Mouse (Mus musculus) MEL (cell line): ENCODE measurements around the gene Tpd52l1.

Experiments used
- CTCF ChIP-seq, 3 experiments: IDR thresholded peaks in 2 of 3; conservative IDR thresholded peaks in 1 of 3; 2 replicates each; pipeline ENCODE4 v1.5.1; 2011 to 2012; ENCODE audit warnings: low read length in 3 of 3, low read depth in 2 of 3, mild to moderate bottlenecking in 2 of 3, improper control_type of control experiment in 1 of 3, inconsistent platforms in 1 of 3, mixed read lengths in 1 of 3, moderate library complexity in 1 of 3; ENCODE audit not compliant: control insufficient read depth in 1 of 3, insufficient read depth in 1 of 3, poor library complexity in 1 of 3, severe bottlenecking in 1 of 3
- MXI1 ChIP-seq: IDR thresholded peaks from 2 replicates; pipeline ENCODE4 v1.6.1; 2011; ENCODE audit warnings: mild to moderate bottlenecking, low read depth, low read length, improper control_type of control experiment
- POLR2A ChIP-seq, 2 experiments: IDR thresholded peaks; 2 replicates each; pipeline ENCODE4 v1.6.1; 2011 to 2012; ENCODE audit warnings: low read length in 2 of 2, mild to moderate bottlenecking in 2 of 2, control low read depth in 1 of 2, improper control_type of control experiment in 1 of 2, low read depth in 1 of 2, moderate library complexity in 1 of 2; ENCODE audit not compliant: control insufficient read depth in 1 of 2, insufficient read depth in 1 of 2, poor library complexity in 1 of 2
- TBP ChIP-seq: IDR thresholded peaks from 2 replicates; pipeline ENCODE4 v1.8.0; 2011; ENCODE audit warnings: low read depth, low read length, improper control_type of control experiment
- ZC3H11A ChIP-seq: IDR thresholded peaks from 2 replicates; pipeline ENCODE4 v1.6.1; 2012; ENCODE audit warnings: low read depth, mild to moderate bottlenecking, inconsistent platforms, low read length, improper control_type of control experiment
- ZKSCAN1 ChIP-seq: IDR thresholded peaks from 2 replicates; pipeline ENCODE4 v1.6.1; 2012; ENCODE audit warnings: low read depth, mild to moderate bottlenecking, inconsistent platforms, low read length, improper control_type of control experiment, moderate library complexity

- TF ChIP-seq POLR2A (IDR thresholded peaks at IDR 0.05; ENCODE audit: control insufficient read depth in 1 of 2, insufficient read depth in 1 of 2, low read depth in 1 of 2, low read length in 2 of 2, poor library complexity in 1 of 2) (no peak), ZC3H11A (no peak), TBP (no peak), ZKSCAN1 (no peak), CTCF (IDR thresholded peaks at IDR 0.05 in 2 of 3, conservative IDR thresholded peaks at IDR 0.05 in 1 of 3; ENCODE audit: control insufficient read depth in 1 of 3, insufficient read depth in 1 of 3, low read depth in 2 of 3, low read length in 3 of 3, poor library complexity in 1 of 3, severe bottlenecking in 1 of 3) (no peak), MXI1 (no peak)
Measured at GRCm38 (mm10) chr10:31295705-31296104, 150.1 kb downstream of the Tpd52l1 start.
